Mouse (Mus musculus) cerebellum, adult 9-10 months (tissue): ENCODE measurements around the gene Echdc3.

Experiments used
- DNase-seq: peaks from one replicate; pipeline ENCODE4 v3.0.0; 2022

The Echdc3 gene

GRCm38 (mm10) chr2:6165771-6166170 is 47.1 kb downstream of the Echdc3 start:
- DNase-seq: no peak

GRCm38 (mm10) chr2:6164606-6165290 is 48.1 kb downstream of the Echdc3 start:
- DNase-seq: no peak

- no peak for DNase-seq
Measured at GRCm38 (mm10) chr2:6162366-6163040, 50.3 kb downstream of the Echdc3 start.

GRCm38 (mm10) chr2:6159735-6160134 is 53.1 kb downstream of the Echdc3 start:
- DNase-seq: no peak

GRCm38 (mm10) chr2:6159219-6159618 is 53.6 kb downstream of the Echdc3 start:
- no peak for DNase-seq

- no peak for DNase-seq
Measured at GRCm38 (mm10) chr2:6157635-6158034, 55.2 kb downstream of the Echdc3 start.

DNA sequence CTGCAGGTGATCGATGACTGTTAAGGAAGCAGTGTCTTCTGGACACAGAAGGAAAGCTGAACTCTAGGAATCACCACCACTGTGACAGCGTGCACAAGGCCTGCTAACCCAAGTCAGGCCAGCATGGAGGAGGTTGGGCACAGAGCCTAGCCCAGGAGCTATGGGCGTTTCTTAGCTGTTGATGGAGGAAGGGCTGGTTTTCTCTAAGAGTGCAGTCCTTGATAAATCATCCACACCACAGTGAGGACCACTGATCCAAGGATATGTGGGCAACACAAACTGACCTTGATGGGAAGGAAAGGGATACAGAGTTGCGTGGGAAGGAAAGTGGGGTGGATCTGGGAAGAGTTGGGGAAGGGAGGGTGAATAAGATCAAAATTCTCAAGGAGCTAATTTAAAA is 55.6 kb downstream of the Echdc3 start:
- DNase-seq: no peak

DNA sequence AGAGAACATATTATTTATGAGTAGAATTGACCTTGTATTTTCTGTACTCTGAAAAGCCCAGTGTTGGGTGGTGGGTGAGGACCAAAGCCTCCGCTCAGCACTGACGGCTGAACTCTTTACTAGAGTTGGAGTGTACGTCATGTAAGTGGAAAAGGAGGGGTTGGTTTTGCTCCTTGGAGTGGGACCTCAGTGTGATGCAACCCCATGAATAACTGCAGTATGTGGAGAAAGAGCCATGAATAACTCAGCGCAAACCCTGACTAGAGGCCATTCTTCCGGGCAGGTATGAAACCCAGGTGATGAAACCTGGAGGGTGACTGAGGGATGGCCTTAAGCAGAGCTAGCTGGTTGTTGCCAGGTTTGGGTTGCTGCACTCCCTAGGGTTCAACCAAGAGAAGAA is 63.0 kb downstream of the Echdc3 start:
- DNase-seq: no peak

- no peak for DNase-seq
Measured at GRCm38 (mm10) chr2:6146901-6147300, 65.9 kb downstream of the Echdc3 start.

- no peak for DNase-seq
Measured at GRCm38 (mm10) chr2:6146257-6146656, 66.6 kb downstream of the Echdc3 start.

DNA sequence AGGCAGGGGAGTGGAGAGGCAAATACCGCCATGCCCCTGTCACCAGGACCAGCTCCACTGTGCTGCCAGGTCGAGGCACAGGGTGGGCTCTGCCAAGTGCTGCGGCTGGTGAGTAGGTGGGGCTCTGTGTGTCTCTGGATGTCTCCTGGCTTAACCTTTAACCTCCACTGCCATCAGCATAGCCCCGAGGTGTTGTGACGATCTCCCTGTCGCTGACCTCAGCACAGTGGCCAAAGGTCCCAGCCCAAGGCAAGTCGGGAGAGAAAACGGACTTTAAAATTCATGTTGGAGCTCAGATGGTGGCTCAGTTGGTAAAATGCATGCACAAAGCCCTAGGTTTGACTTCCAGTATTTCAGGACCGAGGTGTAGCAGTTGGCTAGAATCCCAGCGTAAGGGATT is 67.2 kb downstream of the Echdc3 start:
- no peak for DNase-seq

- no peak for DNase-seq
Measured at GRCm38 (mm10) chr2:6142915-6143654, 69.7 kb downstream of the Echdc3 start.

GRCm38 (mm10) chr2:6140572-6141161 is 72.2 kb downstream of the Echdc3 start:
- DNase-seq: no peak
